In the genomic region with DNA sequence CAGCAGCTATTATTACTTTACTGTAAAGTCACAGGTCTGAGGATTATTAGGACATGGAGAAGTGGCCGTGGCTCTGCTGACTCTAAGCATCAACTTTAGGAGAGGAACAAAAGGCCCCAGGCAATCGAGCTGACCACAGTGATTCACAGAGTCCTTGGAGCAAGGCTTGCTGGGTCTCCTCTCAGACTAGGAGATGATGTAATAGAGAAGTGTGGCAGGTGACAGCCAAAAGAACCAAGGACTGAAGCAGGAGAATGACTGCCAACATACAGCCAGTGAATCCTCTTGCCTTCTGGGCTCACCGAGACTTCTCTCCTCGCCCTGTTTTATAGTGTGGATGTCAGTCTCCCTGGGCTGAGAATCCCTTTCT, we compare ENCODE assay signal across 20 mouse cellular contexts.
A peak's percentile ranks its signal among the peaks of the same experiment; 100 is the strongest.
DNase-seq lines count a peak whose midpoint lies in the region; ATAC-seq and TF ChIP-seq lines count a peak whose summit lies in the region.
"Had no signal": no experiment of that assay in that cellular context is flagged by ENCODE, and none has a peak within 500 bp of the region (broad histone marks: within the 10 kb centered on the region; RNA-seq: fewer than 3 reads in every experiment).

No protein-coding gene starts in this region.

- H3K36me3 ChIP-seq in midbrain, embryonic 11.5 days (ENCODE audit: control insufficient read depth, insufficient read depth, low read length), result no peaks in the 10 kb centered on the region
- H3K36me3 ChIP-seq in midbrain, embryonic 16.5 days (ENCODE audit: control insufficient read depth, insufficient read depth, low read length), result no peaks in the 10 kb centered on the region
- H3K36me3 ChIP-seq in embryonic facial prominence, embryonic 10.5 days (replicated peaks), result no peaks in the 10 kb centered on the region
- H3K36me3 ChIP-seq in hindbrain, postnatal 0 days (ENCODE audit: insufficient read depth, low read length), result no peaks in the 10 kb centered on the region
- H3K36me3 ChIP-seq: embryonic facial prominence, embryonic 12.5 days; forebrain, embryonic 15.5 days; heart, embryonic 15.5 days had no signal

- WGBS in midbrain, embryonic 11.5 days, result 84% methylated on average over 4 of the region's 4 CpGs
- 72% methylated on average over 4 of the region's 4 CpGs for WGBS in midbrain, embryonic 16.5 days
- 79% methylated on average over 4 of the region's 4 CpGs for WGBS in embryonic facial prominence, embryonic 10.5 days
- WGBS in hindbrain, postnatal 0 days, result 71% methylated on average over 4 of the region's 4 CpGs

- no peak overlapping the region for H3K9ac ChIP-seq in midbrain, embryonic 11.5 days (ENCODE audit: low read length)
- no peak overlapping the region for H3K9ac ChIP-seq in midbrain, embryonic 16.5 days (ENCODE audit: low read depth, low read length)
- no peak overlapping the region for H3K9ac ChIP-seq in hindbrain, postnatal 0 days (replicated peaks; ENCODE audit: low read length)
- H3K9ac ChIP-seq: embryonic facial prominence, embryonic 12.5 days; forebrain, embryonic 15.5 days; heart, embryonic 15.5 days; hindbrain, embryonic 14.5 days had no signal

- no peak for ATAC-seq in midbrain, embryonic 11.5 days (ENCODE audit: low FRiP score)
- ATAC-seq in midbrain, embryonic 16.5 days, result no peak
- ATAC-seq in hindbrain, postnatal 0 days, result no peak
- ATAC-seq: forebrain, embryonic 15.5 days had no signal

- no peak overlapping the region for H3K27ac ChIP-seq in midbrain, embryonic 11.5 days (ENCODE audit: low read depth, low read length)
- no peak overlapping the region for H3K27ac ChIP-seq in midbrain, embryonic 16.5 days (ENCODE audit: low read length)
- H3K27ac ChIP-seq in embryonic facial prominence, embryonic 10.5 days (replicated peaks), result no peak overlapping the region
- H3K27ac ChIP-seq in hindbrain, postnatal 0 days, result no peak overlapping the region
- H3K27ac ChIP-seq: embryonic facial prominence, embryonic 12.5 days; forebrain, embryonic 15.5 days; heart, adult 2 months; heart, embryonic 15.5 days; hindbrain, embryonic 14.5 days had no signal

- H3K4me2 ChIP-seq in midbrain, embryonic 11.5 days, result no peak overlapping the region
- no peak overlapping the region for H3K4me2 ChIP-seq in midbrain, embryonic 16.5 days (ENCODE audit: low read length)
- H3K4me2 ChIP-seq in hindbrain, postnatal 0 days (ENCODE audit: low read depth, low read length), result no peak overlapping the region
- H3K4me2 ChIP-seq: embryonic facial prominence, embryonic 12.5 days; forebrain, embryonic 15.5 days; heart, embryonic 11.5 days; heart, embryonic 15.5 days; hindbrain, embryonic 14.5 days had no signal

- no peak overlapping the region for H3K4me3 ChIP-seq in midbrain, embryonic 11.5 days (ENCODE audit: low read depth, low read length)
- H3K4me3 ChIP-seq in midbrain, embryonic 16.5 days (ENCODE audit: low read depth, low read length), result no peak overlapping the region
- H3K4me3 ChIP-seq in embryonic facial prominence, embryonic 10.5 days, result no peak overlapping the region
- no peak overlapping the region for H3K4me3 ChIP-seq in hindbrain, postnatal 0 days (ENCODE audit: low read length)
- H3K4me3 ChIP-seq: embryonic facial prominence, embryonic 12.5 days; forebrain, embryonic 15.5 days; heart, adult 2 months; heart, embryonic 15.5 days had no signal

- no peaks in the 10 kb centered on the region for H3K9me3 ChIP-seq in midbrain, embryonic 11.5 days (ENCODE audit: control insufficient read depth, low read length)
- H3K9me3 ChIP-seq in midbrain, embryonic 16.5 days (replicated peaks; ENCODE audit: control insufficient read depth, low read length, poor library complexity, severe bottlenecking), result no peaks in the 10 kb centered on the region
- H3K9me3 ChIP-seq in embryonic facial prominence, embryonic 10.5 days, result no peaks in the 10 kb centered on the region
- no peaks in the 10 kb centered on the region for H3K9me3 ChIP-seq in hindbrain, postnatal 0 days (ENCODE audit: low read length)
- H3K9me3 ChIP-seq: embryonic facial prominence, embryonic 12.5 days; forebrain, embryonic 15.5 days; heart, embryonic 15.5 days had no signal

- no peak for TF ChIP-seq CTCF in hindbrain, postnatal 0 days (IDR thresholded peaks at IDR 0.05; ENCODE audit: low read depth)

- no peaks in the 10 kb centered on the region for H3K4me1 ChIP-seq in midbrain, embryonic 11.5 days (ENCODE audit: control insufficient read depth, insufficient read depth, low read length)
- H3K4me1 ChIP-seq in midbrain, embryonic 16.5 days (ENCODE audit: control insufficient read depth, insufficient read depth, low read length), result no peaks in the 10 kb centered on the region
- H3K4me1 ChIP-seq in embryonic facial prominence, embryonic 10.5 days, result peaks cover 11% of the 10 kb centered on the region; the same call in 1 of the 2 replicates
- H3K4me1 ChIP-seq in hindbrain, postnatal 0 days (ENCODE audit: insufficient read depth, low read length), result no peaks in the 10 kb centered on the region
- H3K4me1 ChIP-seq: forebrain, embryonic 15.5 days had no signal

- H3K27me3 ChIP-seq in midbrain, embryonic 11.5 days (ENCODE audit: control insufficient read depth, insufficient read depth, low read length), result no peaks in the 10 kb centered on the region
- no peaks in the 10 kb centered on the region for H3K27me3 ChIP-seq in midbrain, embryonic 16.5 days (ENCODE audit: control insufficient read depth, insufficient read depth, low read depth, low read length)
- no peaks in the 10 kb centered on the region for H3K27me3 ChIP-seq in embryonic facial prominence, embryonic 10.5 days (replicated peaks; ENCODE audit: low read depth, poor library complexity, severe bottlenecking)
- no peaks in the 10 kb centered on the region for H3K27me3 ChIP-seq in hindbrain, postnatal 0 days (ENCODE audit: insufficient read depth, low read length)
- H3K27me3 ChIP-seq: embryonic facial prominence, embryonic 12.5 days; forebrain, embryonic 15.5 days; heart, embryonic 15.5 days had no signal

- DNase-seq in adrenal gland, adult 2 months, result peak; percentile 65
- DNase-seq in adrenal gland, postnatal 4 days (ENCODE audit: low spot score in 2 of 2), result no peak
- DNase-seq in midbrain, embryonic 11.5 days (ENCODE audit: low spot score, missing footprints), result peak; percentile 70
- DNase-seq in adrenal gland, postnatal 14 days, result peak; percentile 44
- no peak for DNase-seq in thymus, postnatal 25 days
- DNase-seq in embryonic facial prominence, embryonic 10.5 days (ENCODE audit: low spot score), result no peak
- DNase-seq in hindbrain, postnatal 0 days (ENCODE audit: low spot score), result no peak
- DNase-seq: cerebellum, adult 11 months; cerebellum, adult 8-10 months; cerebellum, postnatal 14 days; embryo, embryonic 11 days; gastrocnemius, postnatal 10 days; heart, adult 2 months; heart, postnatal 14 days had no signal

Comparison
In these comparisons a context has a peak if more than half of its experiments do, and no peak if none do; other contexts are left out.
1. DNase-seq: peak in adrenal gland, adult 2 months (single experiment), midbrain, embryonic 11.5 days (single experiment) and adrenal gland, postnatal 14 days (single experiment); none in adrenal gland, postnatal 4 days (0 of 2), thymus, postnatal 25 days (single experiment), embryonic facial prominence, embryonic 10.5 days (single experiment) and hindbrain, postnatal 0 days (single experiment).